Mouse (Mus musculus): ENCODE measurements around the gene Axin2. TPM values are rescaled to one million over a fixed set of nuclear protein-coding genes. Genes with fewer than 3 reads are reported as not detected.
A peak's percentile ranks its signal among the peaks of the same experiment; 100 is the strongest.

Gene Axin2
- polyA plus RNA-seq, 1 experiment = 11.4 TPM

- Histone ChIP-seq H3K9me3 (replicated peaks; ENCODE audit: control insufficient read depth, insufficient read depth, low read length, poor library complexity, severe bottlenecking) (no peaks in the 10 kb centered on the region), H3K4me1 (ENCODE audit: control insufficient read depth, insufficient read depth, low read length) (peaks cover 6% of the 10 kb centered on the region), H3K36me3 (ENCODE audit: control insufficient read depth, insufficient read depth, low read length, poor library complexity, severe bottlenecking) (no peaks in the 10 kb centered on the region), H3K4me3 (ENCODE audit: low read depth, low read length) (peak overlapping the region; percentile 15; the same call in 1 of the 2 replicates), H3K27ac (ENCODE audit: insufficient read depth, low read length) (peak overlapping the region; percentile 69), H3K9ac (ENCODE audit: low read depth, poor library complexity, severe bottlenecking) (no peak overlapping the region), H3K27me3 (ENCODE audit: control insufficient read depth, insufficient read depth, low read length, poor library complexity, severe bottlenecking) (no peaks in the 10 kb centered on the region; the same call in 1 of the 2 replicates)
- peak; percentile 68; the same call in 1 of the 2 replicates for TF ChIP-seq EP300 (IDR thresholded peaks at IDR 0.05; ENCODE audit: insufficient read depth, low read depth, low read length)
- no peak for TF ChIP-seq POLR2A (IDR thresholded peaks at IDR 0.05; ENCODE audit: insufficient read depth, low read length)
- no peak for TF ChIP-seq CTCF (IDR thresholded peaks at IDR 0.05; ENCODE audit: low read depth, low read length)
Measured at GRCm38 (mm10) chr11:108909396-108910195, 10.6 kb upstream of the Axin2 start.

- H3K27me3 ChIP-seq (ENCODE audit: control insufficient read depth, insufficient read depth, low read length, poor library complexity, severe bottlenecking) = no peaks in the 10 kb centered on the region; the same call in 1 of the 2 replicates
Measured at GRCm38 (mm10) chr11:108910328-108910886, 9.7 kb upstream of the Axin2 start.

GRCm38 (mm10) chr11:108910903-108911302, 9.2 kb upstream of the Axin2 start:
- Histone ChIP-seq H3K9ac (ENCODE audit: low read depth, poor library complexity, severe bottlenecking) (no peak overlapping the region), H3K27ac (ENCODE audit: insufficient read depth, low read length) (peak overlapping the region; percentile 69), H3K4me1 (ENCODE audit: control insufficient read depth, insufficient read depth, low read length) (peaks cover 6% of the 10 kb centered on the region), H3K36me3 (ENCODE audit: control insufficient read depth, insufficient read depth, low read length, poor library complexity, severe bottlenecking) (no peaks in the 10 kb centered on the region), H3K27me3 (ENCODE audit: control insufficient read depth, insufficient read depth, low read length, poor library complexity, severe bottlenecking) (no peaks in the 10 kb centered on the region; the same call in 1 of the 2 replicates), H3K9me3 (replicated peaks; ENCODE audit: control insufficient read depth, insufficient read depth, low read length, poor library complexity, severe bottlenecking) (no peaks in the 10 kb centered on the region), H3K4me3 (ENCODE audit: low read depth, low read length) (no peak overlapping the region)
- peak; percentile 71 for TF ChIP-seq EP300 (IDR thresholded peaks at IDR 0.05; ENCODE audit: insufficient read depth, low read depth, low read length)
- TF ChIP-seq POLR2A (IDR thresholded peaks at IDR 0.05; ENCODE audit: insufficient read depth, low read length) = no peak

More at GRCm38 (mm10) chr11:108910328-108910886, 9.7 kb upstream of the Axin2 start:
- H3K9ac ChIP-seq (ENCODE audit: low read depth, poor library complexity, severe bottlenecking) = no peak overlapping the region
- TF ChIP-seq EP300 (IDR thresholded peaks at IDR 0.05; ENCODE audit: insufficient read depth, low read depth, low read length) (peak; percentile 53; the same call in 1 of the 2 replicates), POLR2A (IDR thresholded peaks at IDR 0.05; ENCODE audit: insufficient read depth, low read length) (no peak), CTCF (IDR thresholded peaks at IDR 0.05; ENCODE audit: low read depth, low read length) (no peak)
- peaks cover 6% of the 10 kb centered on the region for H3K4me1 ChIP-seq (ENCODE audit: control insufficient read depth, insufficient read depth, low read length)
- H3K27ac ChIP-seq (ENCODE audit: insufficient read depth, low read length) = peak overlapping the region; percentile 69
- H3K9me3 ChIP-seq (replicated peaks; ENCODE audit: control insufficient read depth, insufficient read depth, low read length, poor library complexity, severe bottlenecking) = no peaks in the 10 kb centered on the region
- H3K4me3 ChIP-seq (ENCODE audit: low read depth, low read length) = no peak overlapping the region
- no peaks in the 10 kb centered on the region for H3K36me3 ChIP-seq (ENCODE audit: control insufficient read depth, insufficient read depth, low read length, poor library complexity, severe bottlenecking)

- TF ChIP-seq EP300 (IDR thresholded peaks at IDR 0.05; ENCODE audit: insufficient read depth, low read depth, low read length) (0 out of 2 replicates have a peak, but pooled peaks have one; percentile 33), CTCF (IDR thresholded peaks at IDR 0.05; ENCODE audit: low read depth, low read length) (no peak)
- H3K9me3 ChIP-seq (replicated peaks; ENCODE audit: control insufficient read depth, insufficient read depth, low read length, poor library complexity, severe bottlenecking) = no peaks in the 10 kb centered on the region
- no peak overlapping the region for H3K9ac ChIP-seq (ENCODE audit: low read depth, poor library complexity, severe bottlenecking)
- no peak overlapping the region for H3K27ac ChIP-seq (ENCODE audit: insufficient read depth, low read length)
- H3K27me3 ChIP-seq (ENCODE audit: control insufficient read depth, insufficient read depth, low read length, poor library complexity, severe bottlenecking) = no peaks in the 10 kb centered on the region; the same call in 1 of the 2 replicates
- no peaks in the 10 kb centered on the region for H3K36me3 ChIP-seq (ENCODE audit: control insufficient read depth, insufficient read depth, low read length, poor library complexity, severe bottlenecking)
- H3K4me1 ChIP-seq (ENCODE audit: control insufficient read depth, insufficient read depth, low read length) = peaks cover 6% of the 10 kb centered on the region
- H3K4me3 ChIP-seq (ENCODE audit: low read depth, low read length) = no peak overlapping the region
Measured at GRCm38 (mm10) chr11:108912174-108912573, 8.0 kb upstream of the Axin2 start.

- H3K4me1 ChIP-seq (ENCODE audit: control insufficient read depth, insufficient read depth, low read length) = peaks cover 4% of the 10 kb centered on the region
- no peak overlapping the region for H3K4me3 ChIP-seq (ENCODE audit: low read depth, low read length)
- no peaks in the 10 kb centered on the region for H3K9me3 ChIP-seq (replicated peaks; ENCODE audit: control insufficient read depth, insufficient read depth, low read length, poor library complexity, severe bottlenecking)
- H3K27me3 ChIP-seq (ENCODE audit: control insufficient read depth, insufficient read depth, low read length, poor library complexity, severe bottlenecking) = peaks cover 5% of the 10 kb centered on the region; the same call in 1 of the 2 replicates
- no peak overlapping the region for H3K9ac ChIP-seq (ENCODE audit: low read depth, poor library complexity, severe bottlenecking)
- TF ChIP-seq CTCF (IDR thresholded peaks at IDR 0.05; ENCODE audit: low read depth, low read length) (no peak), EP300 (IDR thresholded peaks at IDR 0.05; ENCODE audit: insufficient read depth, low read depth, low read length) (no peak), POLR2A (IDR thresholded peaks at IDR 0.05; ENCODE audit: insufficient read depth, low read length) (no peak)
- no peaks in the 10 kb centered on the region for H3K36me3 ChIP-seq (ENCODE audit: control insufficient read depth, insufficient read depth, low read length, poor library complexity, severe bottlenecking)
- peak overlapping the region; percentile 31; the same call in 1 of the 2 replicates for H3K27ac ChIP-seq (ENCODE audit: insufficient read depth, low read length)
Measured at GRCm38 (mm10) chr11:108917422-108918324, 2.5 kb upstream of the Axin2 start.
